Mouse (Mus musculus) mesoderm, embryonic 11.5 days (tissue): Measurements from ENCODE around the gene Olfr482.

Experiments used
- DNase-seq: peaks from one replicate; pipeline ENCODE4 v3.0.0-alpha.2; 2012; ENCODE audit warnings: low read depth, low spot score

The Olfr482 gene

GRCm38 (mm10) chr7:108097486-108097885 is at the start of gene Olfr482:
TSS of gene Olfr482 (minus strand) at chr7:108097586.
- no peak for DNase-seq

DNA sequence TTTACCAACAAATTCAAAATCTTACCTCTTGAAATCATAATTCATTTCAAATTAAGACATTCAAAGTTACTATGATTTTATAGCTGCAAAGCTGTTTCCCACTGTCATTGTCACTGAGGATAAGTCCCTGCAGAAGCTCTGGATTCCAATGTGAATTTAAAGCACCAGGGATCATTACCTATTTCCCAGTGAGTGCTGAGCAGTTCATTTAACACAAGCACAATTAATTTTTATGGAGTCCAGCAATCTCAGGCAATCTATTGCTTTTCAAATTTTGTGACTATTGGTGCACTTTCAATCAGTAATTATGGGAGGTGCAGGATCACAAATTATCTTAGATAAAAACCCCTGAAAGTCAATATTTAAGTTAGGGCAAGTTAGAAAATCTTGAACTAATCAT is 30.0 kb upstream of the Olfr482 start, which contains the start of gene Olfr484:
Olfr484 (minus strand) TSS at position 101 of the 400 bp plus-strand sequence.
- DNase-seq = no peak

- DNase-seq = no peak
Measured at GRCm38 (mm10) chr7:108121416-108121815, 24.0 kb upstream of the Olfr482 start.

- no peak for DNase-seq
Measured at GRCm38 (mm10) chr7:108120681-108121080, 23.3 kb upstream of the Olfr482 start.

- DNase-seq = no peak
Measured at GRCm38 (mm10) chr7:108100549-108100948, 3.2 kb upstream of the Olfr482 start, which contains the start of gene Olfr483. TSS of gene Olfr483 (plus strand) at chr7:108100849.

GRCm38 (mm10) chr7:108079555-108079954 is 17.8 kb downstream of the Olfr482 start, which contains the start of gene Olfr481:
TSS of gene Olfr481 (plus strand) at chr7:108079855.
- no peak for DNase-seq

DNA sequence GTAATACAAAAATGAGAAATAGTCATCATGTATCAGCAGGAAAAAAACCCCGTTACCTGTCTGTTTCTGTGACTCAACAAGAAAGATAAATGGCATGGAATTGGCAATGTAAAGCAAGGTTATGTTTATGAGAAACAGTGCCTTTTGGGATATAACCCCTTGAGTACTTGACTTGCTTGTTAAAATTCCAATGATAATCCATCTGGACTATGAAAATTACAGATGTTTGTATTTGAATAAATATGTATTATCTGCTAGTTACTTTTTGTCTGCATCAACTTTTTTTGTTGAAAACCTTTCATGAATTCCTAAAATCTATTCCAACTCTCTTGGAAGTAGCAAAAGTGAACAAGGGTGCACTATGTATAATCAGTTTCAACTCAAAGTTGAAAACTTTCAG is 30.1 kb downstream of the Olfr482 start, which contains the start of gene Olfr480:
Olfr480 (minus strand) TSS at position 101 of the 400 bp plus-strand sequence.
- no peak for DNase-seq

DNA sequence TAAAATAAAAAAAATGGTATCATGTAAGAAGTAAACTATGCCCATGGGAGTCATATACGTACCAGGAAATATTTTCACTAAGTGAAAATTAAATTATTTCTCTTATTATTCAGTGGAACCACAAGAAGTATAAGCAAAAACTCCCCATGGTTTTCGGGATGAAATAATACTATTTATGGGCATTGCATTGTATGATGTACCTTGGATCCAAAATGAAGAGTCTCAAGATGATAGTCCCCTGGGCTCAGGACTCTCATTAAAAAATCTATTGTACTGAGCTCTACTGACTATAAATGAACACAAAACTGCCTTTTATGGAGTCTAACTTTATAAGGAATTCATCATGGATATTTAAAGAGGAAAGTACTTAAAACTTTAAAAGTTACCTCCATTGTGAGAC is 47.0 kb downstream of the Olfr482 start, which contains the start of gene Olfr479:
Olfr479 (plus strand) TSS at position 301 of the 400 bp plus-strand sequence.
- no peak for DNase-seq
